Mouse (Mus musculus) thymus, adult 2 months (tissue): ENCODE measurements around the gene Gtf3c4. TPM values are rescaled to one million over a fixed set of nuclear protein-coding genes. Genes with fewer than 3 reads are reported as not detected.

Experiments
- DNase-seq: peaks from one replicate; pipeline ENCODE4 v3.0.0; 2021
- H3K27ac ChIP-seq: fragments of 200-500 bp; 2 replicates; pipeline ENCODE4 v1.5.1; 2012; ENCODE audit warnings: low read length, control low read depth; ENCODE audit not compliant: control insufficient read depth, insufficient read depth
- H3K27me3 ChIP-seq: fragments of 200-500 bp; 2 replicates; pipeline ENCODE4 v1.6.1; 2012; ENCODE audit warnings: mild to moderate bottlenecking, low read length, moderate library complexity, mixed read lengths; ENCODE audit not compliant: control insufficient read depth, insufficient read depth
- H3K36me3 ChIP-seq: fragments of 200-500 bp; 2 replicates; pipeline ENCODE4 v1.6.1; 2012; ENCODE audit warnings: mild to moderate bottlenecking, low read length, moderate library complexity; ENCODE audit not compliant: control insufficient read depth, insufficient read depth
- H3K4me1 ChIP-seq: fragments of 200-500 bp; replicated peaks from 2 replicates; pipeline ENCODE4 v1.6.1; 2012; ENCODE audit warnings: low read length; ENCODE audit not compliant: control insufficient read depth, insufficient read depth
- H3K4me3 ChIP-seq: fragments of 200-500 bp; 2 replicates; pipeline ENCODE4 v1.5.1; 2012; ENCODE audit warnings: mild to moderate bottlenecking, low read length, control low read depth, moderate library complexity; ENCODE audit not compliant: control insufficient read depth, insufficient read depth
- CTCF ChIP-seq: fragments of 200-500 bp; IDR thresholded peaks from 2 replicates; pipeline ENCODE4 v1.5.1; 2012; ENCODE audit warnings: mild to moderate bottlenecking, control low read depth, low read length, moderate library complexity, borderline replicate concordance; ENCODE audit not compliant: control insufficient read depth, poor library complexity, insufficient read depth; ENCODE audit errors: extremely low read depth
- POLR2A ChIP-seq: fragments of 200-500 bp; IDR thresholded peaks from 2 replicates; pipeline ENCODE4 v1.6.1; 2012; ENCODE audit warnings: mild to moderate bottlenecking, low read length, control low read depth, moderate library complexity; ENCODE audit not compliant: control insufficient read depth, poor library complexity, insufficient read depth; ENCODE audit errors: extremely low read depth
- WGBS: fragments of 180-500 bp; shearing (Covaris S2); methylation state at CpG from one replicate; pipeline ENCODE4 v1.1.7; 2018; 5-methylcytosine and 5-hydroxymethylcytosine counted together
- polyA plus RNA-seq: library from polyadenylated mRNA; depleted of rRNA; stranded (reverse); fragments of >200 nt; gene quantifications from 2 replicates; pipeline ENCODE4 v1.2.3, GENCODE M21; 2012

The Gtf3c4 gene
- polyA plus RNA-seq, 1 experiment = 15.3 TPM

DNA sequence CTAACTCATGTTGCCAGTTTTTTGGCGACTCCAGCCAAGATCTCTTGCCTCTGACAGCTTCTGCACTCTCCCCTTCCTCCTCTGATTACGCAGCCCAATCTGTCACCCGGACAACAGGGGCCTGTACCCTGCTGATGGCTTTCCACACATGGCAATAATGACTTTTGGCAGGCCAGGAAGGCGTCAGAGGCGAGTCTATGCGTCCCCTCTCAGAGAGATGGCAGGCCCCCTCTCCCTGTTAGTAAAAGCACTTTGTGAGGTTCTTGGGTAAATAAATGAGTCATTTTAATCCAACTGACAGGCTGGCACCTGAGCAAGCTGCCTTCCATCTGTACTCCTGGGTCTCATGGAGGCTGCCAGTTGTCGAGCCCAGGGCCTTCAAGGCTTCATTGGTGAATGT lies 27.3 kb upstream of the Gtf3c4 start:
- WGBS = 92% methylated on average over 7 of the region's 7 CpGs
- DNase-seq = no peak
- peaks cover 7% of the 10 kb centered on the region; the same call in 1 of the 2 replicates for H3K36me3 ChIP-seq
- no peaks in the 10 kb centered on the region for H3K27me3 ChIP-seq
- H3K4me3 ChIP-seq = no peak overlapping the region
- H3K27ac ChIP-seq = no peak overlapping the region
- peaks cover 18% of the 10 kb centered on the region for H3K4me1 ChIP-seq
- TF ChIP-seq POLR2A = no peak
- no peak for TF ChIP-seq CTCF

- Histone ChIP-seq H3K4me1 (peaks cover 21% of the 10 kb centered on the region), H3K4me3 (no peak overlapping the region), H3K27me3 (no peaks in the 10 kb centered on the region), H3K36me3 (peaks cover 29% of the 10 kb centered on the region), H3K27ac (peak overlapping the region; percentile 76)
- DNase-seq = no peak
- TF ChIP-seq CTCF (no peak), POLR2A (no peak)
Measured at GRCm38 (mm10) chr2:28863857-28864256, 23.7 kb upstream of the Gtf3c4 start.

DNA sequence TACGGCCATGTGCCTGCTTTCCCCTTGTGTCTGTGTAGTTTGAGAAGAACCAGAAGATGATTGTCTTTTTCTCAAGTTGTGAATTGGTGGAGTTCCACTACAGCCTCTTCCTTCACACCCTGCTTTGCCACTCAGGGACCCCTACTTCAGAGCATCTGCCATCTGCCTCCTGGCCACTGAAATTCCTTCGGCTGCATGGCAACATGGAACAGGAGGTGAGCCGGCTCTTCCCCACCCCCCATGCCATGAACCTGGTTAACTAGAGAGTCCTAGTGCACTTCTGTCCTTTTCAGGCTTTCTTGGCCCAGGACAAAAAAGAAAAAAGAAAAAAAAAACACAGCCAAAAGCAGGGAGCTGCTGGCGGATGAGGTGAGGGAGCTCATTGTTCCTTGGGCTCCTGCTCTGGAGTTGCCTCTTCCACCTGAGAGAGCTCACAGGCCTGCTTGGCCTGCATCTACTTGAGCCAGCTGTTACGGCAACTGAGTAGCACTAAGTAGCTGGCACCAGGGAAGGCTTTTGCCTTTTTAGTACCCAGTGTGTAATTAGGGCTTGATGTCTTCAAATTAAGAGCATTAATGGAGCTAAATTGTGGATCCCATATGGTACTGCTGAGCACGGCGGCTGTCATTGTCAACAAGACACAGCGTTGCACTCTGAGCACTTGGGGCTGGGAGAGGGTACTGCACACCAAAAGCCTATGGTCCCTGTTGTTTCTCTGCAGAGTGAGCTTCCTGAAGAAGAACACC lies 20.7 kb upstream of the Gtf3c4 start:
- H3K27ac ChIP-seq = no peak overlapping the region
- H3K36me3 ChIP-seq = peaks cover 40% of the 10 kb centered on the region
- 96% methylated on average over 8 of the region's 8 CpGs for WGBS
- no peaks in the 10 kb centered on the region for H3K27me3 ChIP-seq
- no peak overlapping the region for H3K4me3 ChIP-seq
- DNase-seq = no peak
- no peak for TF ChIP-seq CTCF
- TF ChIP-seq POLR2A = no peak
- peaks cover 21% of the 10 kb centered on the region for H3K4me1 ChIP-seq

GRCm38 (mm10) chr2:28859303-28859702 lies 19.1 kb upstream of the Gtf3c4 start:
- DNase-seq = no peak
- TF ChIP-seq POLR2A = no peak
- TF ChIP-seq CTCF = no peak
- Histone ChIP-seq H3K4me3 (no peak overlapping the region), H3K27me3 (no peaks in the 10 kb centered on the region), H3K36me3 (peaks cover 41% of the 10 kb centered on the region), H3K4me1 (peaks cover 12% of the 10 kb centered on the region), H3K27ac (no peak overlapping the region)
- WGBS = 29% methylated on average over 4 of the region's 4 CpGs

DNA sequence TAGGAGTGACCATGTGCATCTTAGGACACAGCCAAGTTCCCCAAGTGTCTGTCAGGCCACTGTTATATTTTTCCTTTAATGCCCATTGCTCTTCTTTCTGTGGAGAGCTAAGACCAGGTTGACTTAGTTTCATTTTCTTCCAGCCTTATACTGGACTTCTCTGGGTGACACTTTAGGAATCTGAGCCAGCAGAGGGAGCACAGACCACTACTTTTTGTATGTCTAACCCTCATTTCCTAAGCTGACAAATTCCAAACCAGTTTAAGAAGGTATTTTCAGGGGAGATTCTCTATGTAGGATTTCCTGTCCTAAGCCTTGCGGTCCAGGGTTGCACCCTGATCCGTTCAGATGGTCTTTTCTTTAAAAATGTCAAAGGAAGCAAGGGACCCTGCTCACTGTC lies 15.6 kb upstream of the Gtf3c4 start:
- WGBS = 100% methylated on average over 2 of the region's 2 CpGs
- Histone ChIP-seq H3K36me3 (peaks cover 29% of the 10 kb centered on the region), H3K27me3 (no peaks in the 10 kb centered on the region), H3K4me1 (peaks cover 6% of the 10 kb centered on the region; the same call in 1 of the 2 replicates), H3K4me3 (no peak overlapping the region), H3K27ac (no peak overlapping the region)
- TF ChIP-seq POLR2A = no peak
- no peak for TF ChIP-seq CTCF
- no peak for DNase-seq

DNA sequence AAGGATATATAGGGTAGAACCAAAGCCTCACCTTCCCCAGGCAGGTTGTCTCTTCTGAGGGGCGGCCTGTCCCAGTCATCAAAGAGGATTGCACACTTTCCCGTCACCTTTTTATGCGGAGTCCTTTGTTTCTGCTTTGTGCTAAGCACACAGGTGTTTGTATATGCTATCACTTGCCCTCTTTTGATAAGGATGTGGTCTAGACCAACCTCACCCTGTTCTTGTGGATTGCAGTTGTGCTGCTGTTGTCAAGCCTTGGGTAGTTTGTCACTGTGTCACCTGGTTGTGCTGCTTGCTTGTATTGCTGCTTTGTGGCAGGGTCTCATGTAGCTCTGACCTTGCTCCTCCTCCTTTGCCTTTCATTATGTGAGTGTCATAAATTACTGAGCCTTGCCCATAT lies 12.4 kb upstream of the Gtf3c4 start:
- 38% methylated on average over 3 of the region's 3 CpGs for WGBS
- DNase-seq = no peak

More for the DNA sequence above, 12.4 kb upstream of the Gtf3c4 start:
- Histone ChIP-seq H3K4me1 (peaks cover 6% of the 10 kb centered on the region; the same call in 1 of the 2 replicates), H3K4me3 (no peak overlapping the region), H3K27ac (no peak overlapping the region), H3K36me3 (peaks cover 27% of the 10 kb centered on the region), H3K27me3 (no peaks in the 10 kb centered on the region)
- TF ChIP-seq POLR2A = no peak
- no peak for TF ChIP-seq CTCF
